Mouse (Mus musculus): ENCODE data around the gene Ccdc71. TPM values are rescaled to one million over a fixed set of nuclear protein-coding genes. Genes with fewer than 3 reads are reported as not detected.

Ccdc71 gene
- total and polyA plus RNA-seq, 3 experiments: 14.7 to 26.6 (median 22.5) TPM

DNA sequence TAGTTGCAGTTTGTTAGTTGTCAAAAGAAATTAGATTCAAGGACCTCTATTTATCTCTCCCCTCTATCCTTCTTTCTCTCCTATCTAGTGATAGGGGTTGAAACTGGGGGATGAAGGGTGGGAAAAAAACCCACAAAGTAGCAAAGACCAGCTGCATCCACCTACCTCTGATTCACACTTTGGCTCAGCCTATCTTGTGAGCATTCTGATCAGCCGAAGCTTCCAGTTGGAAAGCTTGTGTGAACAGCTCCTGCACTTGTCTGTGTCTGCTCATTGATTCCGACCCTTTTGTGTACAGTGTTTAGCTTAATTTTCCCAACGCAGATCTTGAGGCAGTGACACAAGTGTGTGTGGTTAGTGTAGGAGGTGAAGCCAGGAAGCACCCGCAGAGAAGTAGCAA, 6.9 kb upstream of the Ccdc71 start:
- intact Hi-C loops (cut with DNase I): loop anchor here (5.0 kb wide), 2 partner anchors 39 to 71 kb away; partner anchors contain the start of gene Usp19
- Histone ChIP-seq H3K36me3 (ENCODE audit: control insufficient read depth, insufficient read depth, low read length) (no peaks in the 10 kb centered on the region), H3K79me2 (replicated peaks; ENCODE audit: control insufficient read depth, insufficient read depth, low read length) (no peaks in the 10 kb centered on the region), H3K27ac (no peak overlapping the region), H3K4me3 (no peak overlapping the region), H3K9ac (ENCODE audit: low read depth, low read length) (no peak overlapping the region), H3K4me1 (ENCODE audit: control insufficient read depth, insufficient read depth, low read length) (0 out of 2 replicates have a peak, but pooled peaks cover 2% of the 10 kb centered on the region), H3K27me3 (ENCODE audit: control insufficient read depth, insufficient read depth, low read length) (no peaks in the 10 kb centered on the region)
- WGBS: 63% methylated on average over 4 of the region's 4 CpGs
- no peak for TF ChIP-seq CTCF (IDR thresholded peaks at IDR 0.05)
- no peak for TF ChIP-seq EP300 (IDR thresholded peaks at IDR 0.05; ENCODE audit: insufficient read depth, low read depth, low read length)
- no peak for TF ChIP-seq POLR2A (IDR thresholded peaks at IDR 0.05; ENCODE audit: insufficient read depth, low read depth, low read length)
- no peak for DNase-seq

DNA sequence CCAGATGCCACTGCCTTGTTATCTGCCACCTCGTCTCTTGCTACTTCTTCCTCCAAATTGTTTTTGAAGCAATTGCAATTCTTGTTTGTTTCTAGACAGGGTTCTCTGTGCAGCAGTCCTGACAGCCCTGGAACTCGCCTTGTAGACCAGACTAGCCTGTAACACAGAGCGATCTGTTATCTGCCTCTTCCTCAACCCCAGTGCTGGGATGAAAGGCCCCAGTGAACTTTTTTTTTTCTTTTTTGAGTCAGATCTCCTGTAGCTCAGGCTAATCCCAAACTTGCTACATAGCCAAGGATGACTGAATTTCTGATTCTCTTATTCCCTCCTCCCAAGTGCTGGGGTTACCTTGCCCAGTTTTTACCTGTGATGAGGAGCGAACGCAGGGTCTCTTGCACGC, 5.9 kb upstream of the Ccdc71 start:
- TF ChIP-seq CTCF (IDR thresholded peaks at IDR 0.05) (no peak), EP300 (IDR thresholded peaks at IDR 0.05; ENCODE audit: insufficient read depth, low read depth, low read length) (no peak), POLR2A (IDR thresholded peaks at IDR 0.05; ENCODE audit: insufficient read depth, low read depth, low read length) (no peak)
- WGBS: 86% methylated on average over 6 of the region's 6 CpGs
- no peak overlapping the region for H3K27ac ChIP-seq
- no peaks in the 10 kb centered on the region for H3K36me3 ChIP-seq (ENCODE audit: control insufficient read depth, insufficient read depth, low read length)
- H3K4me3 ChIP-seq: no peak overlapping the region
- no peaks in the 10 kb centered on the region for H3K27me3 ChIP-seq (ENCODE audit: control insufficient read depth, insufficient read depth, low read length)
- intact Hi-C loops (cut with DNase I): loop anchor here (5.0 kb wide), 2 partner anchors 38 to 72 kb away; partner anchors contain the start of gene Usp19
- DNase-seq: no peak
- H3K4me1 ChIP-seq (ENCODE audit: control insufficient read depth, insufficient read depth, low read length): 0 out of 2 replicates have a peak, but pooled peaks cover 2% of the 10 kb centered on the region
- H3K79me2 ChIP-seq (replicated peaks; ENCODE audit: control insufficient read depth, insufficient read depth, low read length): no peaks in the 10 kb centered on the region
- no peak overlapping the region for H3K9ac ChIP-seq (ENCODE audit: low read depth, low read length)

- TF ChIP-seq POLR2A (IDR thresholded peaks at IDR 0.05; ENCODE audit: insufficient read depth, low read depth, low read length): no peak
- no peak for TF ChIP-seq CTCF (IDR thresholded peaks at IDR 0.05)
- TF ChIP-seq EP300 (IDR thresholded peaks at IDR 0.05; ENCODE audit: insufficient read depth, low read depth, low read length): no peak
- H3K27ac ChIP-seq: no peak overlapping the region
- H3K4me1 ChIP-seq (ENCODE audit: control insufficient read depth, insufficient read depth, low read length): no peaks in the 10 kb centered on the region
- H3K79me2 ChIP-seq (replicated peaks; ENCODE audit: control insufficient read depth, insufficient read depth, low read length): no peaks in the 10 kb centered on the region
- DNase-seq: no peak
- H3K9ac ChIP-seq (ENCODE audit: low read depth, low read length): no peak overlapping the region
- intact Hi-C loops (cut with DNase I): no loop called here
- no peaks in the 10 kb centered on the region for H3K27me3 ChIP-seq (ENCODE audit: control insufficient read depth, insufficient read depth, low read length)
- H3K4me3 ChIP-seq: no peak overlapping the region
- H3K36me3 ChIP-seq (ENCODE audit: control insufficient read depth, insufficient read depth, low read length): no peaks in the 10 kb centered on the region
- 62% methylated on average over 12 of the region's 12 CpGs for WGBS
These were observed 4.4 kb upstream of the Ccdc71 start for GRCm38 (mm10) chr9:108455747-108456571.

DNA sequence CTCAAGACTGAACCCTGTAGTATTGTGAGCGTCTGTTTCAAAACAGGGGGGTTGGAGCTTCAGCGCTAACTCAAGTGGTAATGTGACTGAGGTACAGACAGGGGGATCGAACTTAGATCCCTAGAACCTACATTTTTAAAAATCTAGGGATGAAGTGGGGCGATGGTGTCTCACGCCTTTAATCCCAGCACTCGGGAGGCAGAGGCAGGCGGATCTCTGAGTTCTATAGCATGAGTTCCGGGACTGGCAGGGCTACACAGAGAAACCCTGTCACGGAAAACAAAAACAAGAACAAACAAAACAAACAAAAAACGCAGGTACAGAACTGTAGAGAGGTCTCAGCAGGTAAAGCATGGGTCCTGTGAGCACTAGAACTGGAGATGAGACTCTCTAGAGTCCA, 3.4 kb upstream of the Ccdc71 start:
- no peaks in the 10 kb centered on the region for H3K36me3 ChIP-seq (ENCODE audit: control insufficient read depth, insufficient read depth, low read length)
- H3K27ac ChIP-seq: no peak overlapping the region
- H3K79me2 ChIP-seq (replicated peaks; ENCODE audit: control insufficient read depth, insufficient read depth, low read length): no peaks in the 10 kb centered on the region
- 87% methylated on average over 10 of the region's 10 CpGs for WGBS
- H3K4me1 ChIP-seq (ENCODE audit: control insufficient read depth, insufficient read depth, low read length): peaks cover 6% of the 10 kb centered on the region
- H3K27me3 ChIP-seq (ENCODE audit: control insufficient read depth, insufficient read depth, low read length): no peaks in the 10 kb centered on the region
- TF ChIP-seq EP300 (IDR thresholded peaks at IDR 0.05; ENCODE audit: insufficient read depth, low read depth, low read length) (no peak), CTCF (IDR thresholded peaks at IDR 0.05) (no peak), POLR2A (IDR thresholded peaks at IDR 0.05; ENCODE audit: insufficient read depth, low read depth, low read length) (no peak)
- H3K4me3 ChIP-seq: no peak overlapping the region
- intact Hi-C loops (cut with DNase I): no loop called here
- DNase-seq: no peak
- no peak overlapping the region for H3K9ac ChIP-seq (ENCODE audit: low read depth, low read length)

- H3K9ac ChIP-seq (ENCODE audit: low read depth, low read length): no peak overlapping the region
- no peak for DNase-seq
- peaks cover 2% of the 10 kb centered on the region for H3K79me2 ChIP-seq (replicated peaks; ENCODE audit: control insufficient read depth, insufficient read depth, low read length)
- intact Hi-C loops (cut with DNase I): loop anchor here (2.0 kb wide), 1 partner anchor 19 kb away; the partner anchor contains the start of gene Lamb2
- peak overlapping the region; percentile 97 for H3K27ac ChIP-seq
- H3K36me3 ChIP-seq (ENCODE audit: control insufficient read depth, insufficient read depth, low read length): no peaks in the 10 kb centered on the region
- peak overlapping the region; percentile 97 for H3K4me3 ChIP-seq
- H3K27me3 ChIP-seq (ENCODE audit: control insufficient read depth, insufficient read depth, low read length): no peaks in the 10 kb centered on the region
- H3K4me1 ChIP-seq (ENCODE audit: control insufficient read depth, insufficient read depth, low read length): peaks cover 13% of the 10 kb centered on the region
- WGBS: 43% methylated on average over 1 of the region's 1 CpGs
- TF ChIP-seq CTCF (IDR thresholded peaks at IDR 0.05): no peak
- TF ChIP-seq EP300 (IDR thresholded peaks at IDR 0.05; ENCODE audit: insufficient read depth, low read depth, low read length): no peak
- TF ChIP-seq POLR2A (IDR thresholded peaks at IDR 0.05; ENCODE audit: insufficient read depth, low read depth, low read length): no peak
These were observed 398 bp upstream of the Ccdc71 start for GRCm38 (mm10) chr9:108459939-108460318.

GRCm38 (mm10) chr9:108461181-108461631, 879 bp downstream of the Ccdc71 start, which contains the start of gene Klhdc8b:
Gene Klhdc8b, minus strand, starts transcription at chr9:108461581.
- intact Hi-C loops (cut with DNase I): loop anchor here (2.0 kb wide), 1 partner anchor 18 kb away; the partner anchor contains the start of gene Lamb2
- Histone ChIP-seq H3K79me2 (replicated peaks; ENCODE audit: control insufficient read depth, insufficient read depth, low read length) (peaks cover 2% of the 10 kb centered on the region), H3K4me1 (ENCODE audit: control insufficient read depth, insufficient read depth, low read length) (peaks cover 13% of the 10 kb centered on the region), H3K27ac (peak within 1 kb of the TSS; percentile 97), H3K9ac (ENCODE audit: low read depth, low read length) (peak within 1 kb of the TSS; percentile 96), H3K36me3 (ENCODE audit: control insufficient read depth, insufficient read depth, low read length) (no peaks in the 10 kb centered on the region), H3K4me3 (peak within 1 kb of the TSS; percentile 97), H3K27me3 (ENCODE audit: control insufficient read depth, insufficient read depth, low read length) (no peaks in the 10 kb centered on the region)
- WGBS: 18% methylated on average over 11 of the region's 11 CpGs
- TF ChIP-seq POLR2A (IDR thresholded peaks at IDR 0.05; ENCODE audit: insufficient read depth, low read depth, low read length): no peak
- no peak for TF ChIP-seq EP300 (IDR thresholded peaks at IDR 0.05; ENCODE audit: insufficient read depth, low read depth, low read length)
- no peak for TF ChIP-seq CTCF (IDR thresholded peaks at IDR 0.05)
- peak in 1 of 2 experiments; percentile 34 for DNase-seq
